Mouse (Mus musculus) neural tube, embryonic 11.5 days (tissue): ENCODE results near the gene F3. TPM values are rescaled to one million over a fixed set of nuclear protein-coding genes. Genes with fewer than 3 reads are reported as not detected.

ENCODE experiments used
- ATAC-seq: fragments of 200-750 bp; cut with Nextera tagmentation; 2 replicates; pipeline ENCODE4 v1.8.0; 2017; ENCODE audit warnings: moderate number of reproducible peaks, mild to moderate bottlenecking, moderate TSS enrichment, moderate library complexity; ENCODE audit not compliant: insufficient read depth, low FRiP score, low TSS enrichment
- DNase-seq: peaks from one replicate; pipeline ENCODE4 v3.0.0-alpha.2; 2015; ENCODE audit warnings: low spot score
- H3K27ac ChIP-seq: fragments of 300-500 bp; sonication (generic); 2 replicates; pipeline ENCODE4 v1.5.1; 2014; ENCODE audit warnings: low read depth, mild to moderate bottlenecking, low read length
- H3K27me3 ChIP-seq: fragments of 300-500 bp; sonication (generic); 2 replicates; pipeline ENCODE4 v1.6.1; 2014; ENCODE audit warnings: mild to moderate bottlenecking, low read length, mixed read lengths; ENCODE audit not compliant: control insufficient read depth, insufficient read depth
- H3K36me3 ChIP-seq: fragments of 300-500 bp; sonication (generic); 2 replicates; pipeline ENCODE4 v1.6.1; 2014; ENCODE audit warnings: mild to moderate bottlenecking, low read length, moderate library complexity, mixed read lengths; ENCODE audit not compliant: control insufficient read depth, insufficient read depth
- H3K4me1 ChIP-seq: fragments of 300-500 bp; sonication (generic); 2 replicates; pipeline ENCODE4 v1.6.1; 2014; ENCODE audit warnings: low read length, mixed read lengths; ENCODE audit not compliant: control insufficient read depth, insufficient read depth
- H3K4me2 ChIP-seq: fragments of 300-500 bp; sonication (generic); 2 replicates; pipeline ENCODE4 v1.6.1; 2014; ENCODE audit warnings: low read depth, mild to moderate bottlenecking, moderate library complexity
- H3K4me3 ChIP-seq: fragments of 300-500 bp; sonication (generic); 2 replicates; pipeline ENCODE4 v1.5.1; 2014; ENCODE audit warnings: low read depth, low read length
- H3K9ac ChIP-seq: fragments of 300-500 bp; sonication (generic); 2 replicates; pipeline ENCODE4 v1.6.1; 2014; ENCODE audit warnings: mild to moderate bottlenecking, low read length
- H3K9me3 ChIP-seq: fragments of 300-500 bp; sonication (generic); 2 replicates; pipeline ENCODE4 v1.6.1; 2016; ENCODE audit warnings: low read length; ENCODE audit not compliant: control insufficient read depth
- WGBS: fragments of 180-500 bp; shearing (Covaris S2); extraction: QIAGEN DNeasy Blood & Tissue Kit; methylation state at CpG from one replicate; pipeline ENCODE4 v1.1.7; 2014; 5-methylcytosine and 5-hydroxymethylcytosine counted together
- polyA plus RNA-seq: library from polyadenylated mRNA; unstranded; fragments of >200 nt; fragmentation: Nextera tagmentation; extraction: Ambion mirVana; gene quantifications from 2 replicates; pipeline ENCODE4 v1.2.1, GENCODE M21; 2014

The F3 gene
- polyA plus RNA-seq, 1 experiment from 2014 or later: 8.2 TPM

GRCm38 (mm10) chr3:121713816-121714215 is 9.5 kb upstream of the F3 start:
- no peaks in the 10 kb centered on the region for H3K36me3 ChIP-seq
- no peaks in the 10 kb centered on the region for H3K4me1 ChIP-seq
- ATAC-seq (no peak), DNase-seq (no peak)
- no peak overlapping the region for H3K4me3 ChIP-seq
- H3K27ac ChIP-seq: no peak overlapping the region
- H3K27me3 ChIP-seq: no peaks in the 10 kb centered on the region
- no peak overlapping the region for H3K9ac ChIP-seq
- no peak overlapping the region for H3K4me2 ChIP-seq
- no peaks in the 10 kb centered on the region for H3K9me3 ChIP-seq
- 77% methylated on average over 8 of the region's 8 CpGs for WGBS

DNA sequence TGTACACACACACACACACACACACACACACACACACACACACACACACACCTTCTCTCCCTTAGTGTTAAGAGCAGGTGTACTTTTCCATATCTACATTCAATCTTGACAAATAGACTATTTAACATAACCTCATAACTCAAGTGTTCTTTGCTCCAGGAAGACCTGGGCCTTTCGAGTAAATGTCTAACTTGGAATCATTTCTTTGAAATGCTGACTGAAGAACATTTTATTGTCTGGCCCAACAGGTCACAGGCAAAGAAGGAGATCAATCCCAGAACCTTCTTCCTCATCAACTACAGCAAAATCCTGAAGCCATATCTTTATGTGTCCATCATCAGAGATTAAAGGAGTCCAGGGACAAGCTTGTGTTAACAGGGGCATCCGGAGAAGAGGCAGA is 8.9 kb upstream of the F3 start:
- no peak overlapping the region for H3K27ac ChIP-seq
- H3K27me3 ChIP-seq: no peaks in the 10 kb centered on the region
- no peak overlapping the region for H3K9ac ChIP-seq
- no peak overlapping the region for H3K4me2 ChIP-seq
- no peak for DNase-seq
- ATAC-seq: no peak
- no peak overlapping the region for H3K4me3 ChIP-seq
- no peaks in the 10 kb centered on the region for H3K9me3 ChIP-seq
- no peaks in the 10 kb centered on the region for H3K4me1 ChIP-seq
- H3K36me3 ChIP-seq: no peaks in the 10 kb centered on the region
- WGBS: 91% methylated on average over 2 of the region's 2 CpGs

DNA sequence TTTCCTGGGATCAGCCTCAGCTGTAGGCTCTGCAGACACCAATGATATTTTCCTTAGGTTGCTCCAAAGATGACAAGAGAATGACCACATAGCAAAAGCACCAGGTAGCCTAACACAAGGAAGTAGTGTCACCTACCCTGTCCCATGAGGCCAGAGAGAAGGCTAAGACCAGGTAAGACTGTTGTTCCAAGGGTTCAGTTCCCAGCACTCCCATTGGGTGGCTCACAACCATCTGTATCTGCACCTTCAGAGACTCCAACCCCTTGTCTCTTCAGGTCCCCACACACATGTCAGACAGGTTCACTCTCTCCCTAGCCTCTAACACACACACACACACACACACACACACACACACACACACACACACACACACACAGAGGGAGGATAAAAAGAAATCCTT is 8.0 kb upstream of the F3 start:
- H3K4me3 ChIP-seq: no peak overlapping the region

GRCm38 (mm10) chr3:121715741-121716459 is 7.4 kb upstream of the F3 start:
- 79% methylated on average over 6 of the region's 6 CpGs for WGBS
- Histone ChIP-seq H3K9me3 (no peaks in the 10 kb centered on the region), H3K4me1 (no peaks in the 10 kb centered on the region), H3K27me3 (no peaks in the 10 kb centered on the region), H3K4me3 (no peak overlapping the region), H3K36me3 (no peaks in the 10 kb centered on the region), H3K27ac (no peak overlapping the region), H3K4me2 (no peak overlapping the region), H3K9ac (no peak overlapping the region)
- no peak for ATAC-seq
- DNase-seq: no peak

More for the DNA sequence above, 8.0 kb upstream of the F3 start:
- Histone ChIP-seq H3K36me3 (no peaks in the 10 kb centered on the region), H3K27ac (no peak overlapping the region), H3K9ac (no peak overlapping the region), H3K9me3 (no peaks in the 10 kb centered on the region), H3K27me3 (no peaks in the 10 kb centered on the region), H3K4me1 (no peaks in the 10 kb centered on the region), H3K4me2 (no peak overlapping the region)
- ATAC-seq: no peak
- no peak for DNase-seq

- 90% methylated on average over 5 of the region's 5 CpGs for WGBS
- Histone ChIP-seq H3K9me3 (no peaks in the 10 kb centered on the region), H3K9ac (no peak overlapping the region), H3K36me3 (no peaks in the 10 kb centered on the region), H3K27ac (no peak overlapping the region), H3K4me2 (no peak overlapping the region), H3K27me3 (no peaks in the 10 kb centered on the region), H3K4me3 (no peak overlapping the region), H3K4me1 (0 out of 2 replicates have a peak, but pooled peaks cover 2% of the 10 kb centered on the region)
- DNase-seq (no peak), ATAC-seq (no peak)
These were observed 6.9 kb upstream of the F3 start for GRCm38 (mm10) chr3:121716480-121716879.

DNA sequence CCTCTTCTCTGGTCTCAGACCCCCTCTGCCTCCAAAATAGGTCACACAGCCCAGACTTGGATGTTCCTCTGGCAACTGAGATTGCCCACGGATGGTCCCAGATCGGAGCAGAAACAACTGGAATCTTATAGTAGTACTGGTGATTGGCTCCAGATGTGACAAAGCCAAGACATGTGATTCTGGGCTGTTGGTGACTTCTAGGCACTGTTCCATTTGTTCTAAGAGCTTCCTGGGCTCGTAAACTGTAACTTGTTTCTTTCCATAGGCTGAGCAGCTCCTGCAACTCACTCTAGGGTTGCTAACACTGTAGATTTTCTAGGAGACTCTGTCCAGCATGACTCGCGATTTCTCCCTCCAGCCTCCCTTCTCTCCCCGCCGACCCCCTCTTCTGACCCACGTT is 4.7 kb upstream of the F3 start:
- Histone ChIP-seq H3K4me2 (no peak overlapping the region), H3K4me1 (peaks cover 7% of the 10 kb centered on the region; the same call in 1 of the 2 replicates), H3K27me3 (no peaks in the 10 kb centered on the region; the same call in 1 of the 2 replicates), H3K9me3 (no peaks in the 10 kb centered on the region), H3K4me3 (no peak overlapping the region), H3K9ac (no peak overlapping the region), H3K27ac (no peak overlapping the region), H3K36me3 (no peaks in the 10 kb centered on the region)
- ATAC-seq (no peak), DNase-seq (no peak)
- WGBS: 83% methylated on average over 8 of the region's 8 CpGs

DNA sequence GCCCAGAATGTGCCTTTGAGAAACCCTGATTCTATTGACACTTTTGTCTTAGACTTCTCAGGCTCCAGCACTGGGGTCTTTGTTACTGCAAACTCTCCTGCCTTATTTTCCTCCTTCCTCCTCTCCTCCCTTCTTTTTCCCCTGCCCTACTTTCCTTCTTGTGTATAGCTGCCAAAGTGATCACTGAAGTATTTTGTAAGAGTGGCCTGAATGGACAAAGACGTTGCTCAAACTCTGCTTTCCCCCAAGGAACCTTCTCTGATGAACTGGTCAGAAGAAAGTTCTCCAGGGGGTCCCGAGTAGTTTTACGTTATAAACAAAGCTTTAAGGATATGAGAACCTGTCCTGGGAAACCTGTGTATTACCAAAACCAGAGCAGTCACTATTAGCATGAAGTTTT is 3.6 kb upstream of the F3 start:
- H3K27me3 ChIP-seq: peaks cover 5% of the 10 kb centered on the region; the same call in 1 of the 2 replicates
- no peak overlapping the region for H3K27ac ChIP-seq

DNA sequence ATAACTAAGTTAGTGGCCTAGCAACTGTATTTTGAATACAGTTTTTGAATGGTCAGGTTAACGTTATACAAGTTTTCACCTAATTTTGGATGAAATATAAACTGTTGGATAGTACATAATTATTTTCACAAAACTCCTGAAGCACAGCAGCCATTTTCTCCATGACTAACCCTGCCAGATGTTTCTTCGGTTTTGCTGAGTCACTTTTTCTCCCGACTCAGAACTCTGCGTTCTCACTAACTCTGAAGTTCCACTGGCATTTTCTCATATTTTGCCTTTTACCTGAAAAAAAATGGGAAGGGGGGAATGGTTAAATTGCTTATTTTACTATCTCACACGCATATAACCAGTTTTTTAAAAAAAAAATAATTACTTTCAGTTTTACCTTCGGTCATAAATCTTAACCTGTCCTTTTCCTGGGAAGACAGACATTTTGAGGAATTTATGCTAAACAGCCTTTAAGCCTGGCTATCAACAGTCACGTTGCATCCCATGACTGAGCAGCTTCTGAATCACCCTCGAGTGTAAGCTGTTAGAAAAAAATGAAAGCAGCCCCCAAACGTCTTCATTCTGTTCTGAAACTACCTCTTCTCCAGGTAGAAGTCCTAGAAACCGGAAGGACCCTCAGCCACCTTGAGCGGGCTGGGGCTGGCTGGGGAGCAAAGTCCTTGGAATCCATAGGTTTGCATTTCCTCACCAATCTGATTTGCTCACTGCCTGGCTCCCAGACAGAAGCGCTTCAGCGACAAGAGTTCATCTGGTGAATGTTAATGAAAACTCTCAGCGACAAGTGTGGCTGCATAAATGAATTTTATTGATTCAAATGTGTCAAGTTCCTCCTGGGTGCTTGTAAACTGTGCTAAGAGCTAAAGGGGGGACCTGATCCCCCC is 2.3 kb upstream of the F3 start:
- WGBS: 51% methylated on average over 14 of the region's 14 CpGs
- ATAC-seq (no peak), DNase-seq (no peak)
- no peak overlapping the region for H3K4me2 ChIP-seq
- H3K4me1 ChIP-seq: peaks cover 9% of the 10 kb centered on the region; the same call in 1 of the 2 replicates
- no peak overlapping the region for H3K4me3 ChIP-seq
- H3K27me3 ChIP-seq: peaks cover 5% of the 10 kb centered on the region; the same call in 1 of the 2 replicates
- no peaks in the 10 kb centered on the region for H3K36me3 ChIP-seq
- H3K27ac ChIP-seq: no peak overlapping the region
- H3K9ac ChIP-seq: no peak overlapping the region
- no peaks in the 10 kb centered on the region for H3K9me3 ChIP-seq

More for the DNA sequence above, 3.6 kb upstream of the F3 start:
- H3K4me1 ChIP-seq: peaks cover 9% of the 10 kb centered on the region; the same call in 1 of the 2 replicates
- DNase-seq (no peak), ATAC-seq (no peak)
- no peaks in the 10 kb centered on the region for H3K9me3 ChIP-seq
- 84% methylated on average over 3 of the region's 3 CpGs for WGBS
- no peak overlapping the region for H3K4me3 ChIP-seq
- H3K36me3 ChIP-seq: no peaks in the 10 kb centered on the region
- H3K9ac ChIP-seq: no peak overlapping the region
- H3K4me2 ChIP-seq: no peak overlapping the region
